Mouse (Mus musculus) kidney, adult 2 months (tissue): ENCODE data around the gene Gm21887. TPM values are rescaled to one million over a fixed set of nuclear protein-coding genes. Genes with fewer than 3 reads are reported as not detected.
"Not testable (repeated sequence)": the region's sequence is repeated elsewhere in the genome, so short reads cannot be mapped to it uniquely, and the experiment has no call there.

ENCODE experiments used
- DNase-seq: peaks from one replicate; pipeline ENCODE4 v3.0.0; 2021
- H3K27ac ChIP-seq: fragments of 200-500 bp; 2 replicates; pipeline ENCODE4 v1.5.1; 2012; ENCODE audit warnings: low read depth, low read length, control low read depth, inconsistent platforms; ENCODE audit not compliant: insufficient read depth
- H3K27me3 ChIP-seq: fragments of 200-500 bp; replicated peaks from 2 replicates; pipeline ENCODE4 v1.6.1; 2012; ENCODE audit warnings: mild to moderate bottlenecking, moderate library complexity, low read length, inconsistent platforms; ENCODE audit not compliant: control insufficient read depth, insufficient read depth
- H3K36me3 ChIP-seq: fragments of 200-500 bp; 2 replicates; pipeline ENCODE4 v1.6.1; 2012; ENCODE audit warnings: mild to moderate bottlenecking, moderate library complexity, low read length, inconsistent platforms; ENCODE audit not compliant: control insufficient read depth, insufficient read depth
- H3K4me1 ChIP-seq: fragments of 200-500 bp; 2 replicates; pipeline ENCODE4 v1.6.1; 2011; ENCODE audit warnings: low read length; ENCODE audit not compliant: control insufficient read depth, insufficient read depth
- H3K4me3 ChIP-seq: fragments of 200-500 bp; 2 replicates; pipeline ENCODE4 v1.5.1; 2011; ENCODE audit warnings: mild to moderate bottlenecking, low read depth, low read length, control low read depth; ENCODE audit not compliant: insufficient read depth
- WGBS: fragments of 180-500 bp; shearing (Covaris S2); methylation state at CpG from one replicate; pipeline ENCODE4 v1.1.7; 2018; 5-methylcytosine and 5-hydroxymethylcytosine counted together
- polyA plus RNA-seq: library from polyadenylated mRNA; depleted of rRNA; stranded (reverse); fragments of >200 nt; gene quantifications from 2 replicates; pipeline ENCODE4 v1.2.3, GENCODE M21; 2012; rRNA removed

The Gm21887 gene
- polyA plus RNA-seq, 1 experiment = 108 TPM

DNA sequence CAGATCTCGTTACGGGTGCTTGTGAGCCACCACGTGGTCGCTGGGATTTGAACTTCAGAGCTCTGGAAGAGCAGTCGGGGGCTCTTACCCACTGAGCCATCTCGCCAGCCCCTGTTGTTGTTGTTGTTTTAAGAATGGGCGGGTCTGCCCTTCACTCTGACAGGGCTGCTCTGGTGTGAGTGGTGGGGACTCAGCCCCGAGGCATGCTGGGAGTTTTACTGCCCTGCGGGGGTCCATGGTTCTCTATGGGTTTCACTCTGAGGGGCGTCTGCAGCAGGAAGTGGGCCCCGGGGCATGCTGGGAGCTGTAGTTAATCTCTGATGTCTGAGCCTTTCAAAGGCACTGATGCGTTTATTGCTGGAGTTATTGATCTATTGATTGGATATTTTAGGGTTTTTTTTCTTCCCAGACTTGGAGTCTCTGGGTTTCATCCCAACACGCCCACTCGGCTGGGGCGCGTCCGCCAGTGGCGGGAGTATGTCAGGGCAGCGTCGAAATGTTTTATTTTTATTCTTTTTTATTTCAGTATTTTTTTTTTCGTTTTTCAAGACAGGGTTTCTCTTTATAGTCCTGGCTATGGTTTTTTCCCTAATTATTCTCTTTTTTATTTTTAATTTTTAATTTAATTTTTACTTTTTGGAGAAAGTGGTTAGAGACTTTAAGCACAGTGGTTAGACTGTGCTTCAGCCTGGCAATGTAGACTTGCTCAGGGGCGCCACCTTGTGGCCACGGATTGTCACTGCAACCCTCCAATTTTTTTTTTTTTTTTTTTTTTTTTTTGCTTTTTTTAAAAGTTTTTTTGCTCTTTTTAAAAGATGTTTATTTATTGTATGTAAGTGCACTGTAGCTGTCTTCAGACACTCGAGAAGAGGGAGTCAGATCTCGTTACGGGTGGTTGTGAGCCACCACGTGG lies 8.1 kb downstream of the Gm21887 start:
- peak; percentile 75 for DNase-seq

DNA sequence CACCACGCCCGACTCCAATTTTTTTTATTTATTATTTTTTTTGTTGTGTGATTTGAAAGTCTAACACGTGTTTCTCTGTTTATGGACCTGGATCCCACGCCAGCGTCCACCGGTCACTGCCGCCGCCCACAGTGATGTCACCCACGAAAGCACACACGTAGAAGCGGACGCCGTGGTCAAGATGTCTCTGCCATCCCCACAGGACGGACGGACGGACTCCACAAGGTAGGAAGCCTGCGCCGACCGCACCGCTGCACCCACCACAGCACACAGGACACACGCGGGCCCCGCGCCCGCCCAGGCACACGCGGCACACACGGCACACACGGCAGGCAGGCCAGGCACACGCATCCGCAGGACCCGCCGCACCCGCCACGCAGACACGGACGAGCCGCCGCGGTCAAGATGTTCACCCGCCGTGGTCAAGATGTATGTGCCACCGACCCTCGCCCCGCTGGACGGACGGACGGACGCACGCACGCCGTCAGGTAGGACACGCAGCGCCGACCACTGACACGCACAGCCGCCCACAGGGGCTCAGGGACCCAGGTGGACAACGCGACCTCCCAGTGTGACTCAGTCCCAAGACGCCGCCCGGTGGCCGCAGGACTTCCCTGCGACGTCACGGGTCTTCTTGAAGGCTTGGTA lies 9.2 kb downstream of the Gm21887 start:
- H3K27ac ChIP-seq, H3K27me3 ChIP-seq, H3K4me1 ChIP-seq, H3K4me3 ChIP-seq: not testable (repeated sequence)
- H3K36me3 ChIP-seq = peaks cover 26% of the 10 kb centered on the region; the same call in 1 of the 2 replicates
- WGBS = 91% methylated on average over 66 of the region's 66 CpGs
- DNase-seq = peak; percentile 61

More for the DNA sequence above, 8.1 kb downstream of the Gm21887 start:
- H3K4me1 ChIP-seq, H3K27ac ChIP-seq, H3K4me3 ChIP-seq, H3K27me3 ChIP-seq: not testable (repeated sequence)
- WGBS = 67% methylated on average over 27 of the region's 27 CpGs
- peaks cover 26% of the 10 kb centered on the region; the same call in 1 of the 2 replicates for H3K36me3 ChIP-seq

DNA sequence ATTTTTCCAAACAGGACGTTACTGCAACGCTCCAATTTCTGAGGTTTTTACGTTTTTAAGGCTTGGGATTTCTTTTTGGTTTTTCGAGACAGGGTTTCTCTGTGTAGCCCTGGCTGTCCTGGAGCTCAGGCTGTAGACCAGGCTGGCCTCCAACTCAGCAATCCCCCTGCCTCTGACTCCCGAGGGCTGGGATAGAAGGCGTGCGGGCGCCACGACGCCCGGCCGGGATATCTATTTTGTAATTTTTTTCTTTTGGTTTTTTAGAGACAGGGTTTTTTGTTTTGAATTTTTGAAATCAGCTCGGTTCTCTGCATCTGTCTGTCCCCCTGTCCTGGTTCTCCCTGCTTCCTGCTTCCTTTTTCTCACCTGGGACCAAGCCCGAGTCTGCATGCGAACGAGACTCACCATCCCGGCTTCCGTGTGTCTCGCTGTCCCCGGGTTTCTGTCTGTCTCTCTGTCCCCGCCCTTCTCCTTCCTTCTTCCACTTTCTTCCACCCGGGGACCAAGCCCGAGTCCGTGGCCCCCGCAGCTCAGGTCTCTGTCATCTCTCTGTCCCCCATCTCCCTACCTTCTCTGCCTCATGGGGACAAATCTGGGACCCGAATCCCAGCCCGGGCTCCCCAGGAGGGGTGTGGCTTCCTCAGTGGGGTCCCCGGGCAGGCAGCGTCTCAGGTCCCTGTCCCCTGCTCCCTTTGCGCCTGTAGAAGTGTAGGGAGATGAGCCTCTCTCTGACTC lies 9.9 kb downstream of the Gm21887 start:
- peaks cover 26% of the 10 kb centered on the region; the same call in 1 of the 2 replicates for H3K36me3 ChIP-seq
- DNase-seq = peak; percentile 34
- not testable (repeated sequence) for H3K27me3 ChIP-seq, H3K27ac ChIP-seq, H3K4me1 ChIP-seq, H3K4me3 ChIP-seq
- 89% methylated on average over 30 of the region's 30 CpGs for WGBS

DNA sequence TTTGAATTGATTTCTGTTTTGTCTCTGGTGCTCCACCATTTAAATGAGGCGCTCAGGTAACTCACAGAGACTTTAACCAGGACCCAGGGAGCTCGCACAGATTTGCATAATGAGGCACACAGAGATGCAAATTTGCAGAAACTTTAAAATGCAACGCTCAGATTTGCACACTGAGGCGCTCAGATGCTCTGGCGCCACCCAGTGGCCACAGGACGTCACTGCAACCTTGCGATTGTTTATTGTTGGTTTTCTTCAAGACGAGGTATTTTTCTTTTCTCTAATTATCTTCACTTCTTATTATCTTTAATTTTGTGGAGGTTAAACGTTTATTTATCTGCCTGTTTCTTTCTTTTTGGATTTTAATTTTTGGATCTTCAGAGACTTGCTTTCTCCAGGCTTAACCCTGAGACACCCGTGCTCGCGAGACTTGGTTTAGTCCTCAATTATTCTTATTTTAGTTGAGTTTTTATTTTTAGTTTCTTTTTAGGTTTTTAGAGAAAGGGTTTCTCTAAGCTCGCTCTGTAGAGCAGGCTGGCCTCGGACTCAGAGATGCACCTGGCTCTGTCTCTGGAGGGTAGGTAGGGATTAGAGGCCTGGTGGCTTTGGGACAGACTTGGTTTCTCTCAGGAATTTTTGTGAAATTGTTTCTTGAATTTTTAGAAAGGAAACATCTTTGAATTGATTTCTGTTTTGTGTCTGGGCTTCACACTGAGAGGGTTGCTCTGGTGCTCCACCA lies 10.7 kb downstream of the Gm21887 start:
- peaks cover 26% of the 10 kb centered on the region; the same call in 1 of the 2 replicates for H3K36me3 ChIP-seq
- H3K27ac ChIP-seq, H3K4me3 ChIP-seq, H3K4me1 ChIP-seq, H3K27me3 ChIP-seq: not testable (repeated sequence)
- 69% methylated on average over 14 of the region's 14 CpGs for WGBS
- peak; percentile 98 for DNase-seq

DNA sequence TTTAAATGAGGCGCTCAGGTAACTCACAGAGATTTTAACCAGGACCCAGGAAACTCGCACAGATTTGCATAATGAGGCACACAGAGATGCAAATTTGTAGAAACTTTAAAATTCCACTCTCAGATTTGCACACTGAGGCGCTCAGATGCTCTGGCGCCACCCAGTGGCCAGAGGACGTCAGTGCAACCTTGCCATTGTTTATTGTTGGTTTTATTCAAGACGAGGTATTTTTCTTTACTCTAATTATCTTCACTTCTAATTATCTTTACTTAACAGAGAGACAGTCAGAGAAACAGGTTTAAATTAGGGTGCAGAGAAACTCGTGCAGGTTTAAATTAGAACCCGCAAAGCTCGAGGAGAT lies 11.2 kb downstream of the Gm21887 start:
- H3K4me3 ChIP-seq, H3K27ac ChIP-seq: not testable (repeated sequence)
- peak; percentile 84 for DNase-seq

DNA sequence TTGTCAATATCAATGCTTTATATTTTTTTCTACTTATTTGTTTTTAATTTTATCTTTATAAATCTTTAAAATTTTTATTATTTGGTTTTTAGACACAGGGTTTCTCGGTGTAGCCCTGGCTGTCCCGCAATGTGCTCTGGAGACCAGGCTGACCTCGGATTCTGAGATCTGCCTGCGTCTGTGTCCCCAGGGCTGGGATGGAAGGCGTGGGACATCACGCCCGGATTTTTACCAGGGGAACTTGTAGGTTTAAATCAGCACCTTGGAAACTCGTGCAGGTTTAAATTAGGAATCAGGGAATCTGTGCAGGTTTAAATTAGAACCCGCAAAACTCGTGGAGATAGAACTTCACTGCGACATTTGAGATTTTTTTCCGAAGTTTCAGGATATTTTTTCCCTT lies 11.7 kb downstream of the Gm21887 start:
- H3K36me3 ChIP-seq = peaks cover 26% of the 10 kb centered on the region; the same call in 1 of the 2 replicates
- H3K4me1 ChIP-seq, H3K27me3 ChIP-seq, H3K27ac ChIP-seq, H3K4me3 ChIP-seq: not testable (repeated sequence)
- WGBS = 82% methylated on average over 12 of the region's 12 CpGs
- DNase-seq = peak; percentile 37

More for the DNA sequence above, 11.2 kb downstream of the Gm21887 start:
- 63% methylated on average over 9 of the region's 9 CpGs for WGBS
- not testable (repeated sequence) for H3K4me1 ChIP-seq, H3K27me3 ChIP-seq
- H3K36me3 ChIP-seq = peaks cover 26% of the 10 kb centered on the region; the same call in 1 of the 2 replicates

DNA sequence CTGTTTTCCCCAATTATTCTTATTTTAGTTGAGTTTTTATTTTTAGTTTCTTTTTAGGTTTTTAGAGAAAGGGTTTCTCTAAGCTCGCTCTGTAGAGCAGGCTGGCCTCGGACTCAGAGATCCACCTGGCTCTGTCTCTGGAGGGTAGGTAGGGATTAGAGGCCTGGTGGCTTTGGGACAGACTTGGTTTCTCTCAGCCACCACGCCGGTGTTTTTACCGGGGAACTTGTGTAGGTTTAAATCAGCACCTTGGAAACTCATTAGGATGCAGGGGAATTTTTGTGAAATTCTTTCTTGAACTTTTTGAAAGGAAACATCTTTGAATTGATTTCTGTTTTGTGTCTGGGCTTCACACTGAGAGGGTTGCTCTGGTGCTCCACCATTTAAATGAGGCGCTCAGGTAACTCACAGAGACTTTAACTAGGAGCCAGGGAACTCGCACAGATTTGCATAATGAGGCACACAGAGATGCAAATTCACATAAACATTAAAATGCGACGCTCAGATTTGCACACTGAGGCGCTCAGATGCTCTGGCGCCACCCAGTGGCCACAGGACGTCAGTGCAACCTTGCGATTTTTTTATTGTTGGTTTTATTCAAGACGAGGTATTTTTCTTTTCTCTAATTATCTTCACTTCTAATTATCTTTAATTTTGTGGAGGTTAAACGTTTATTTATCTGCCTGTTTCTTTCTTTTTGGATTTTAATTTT lies 12.4 kb downstream of the Gm21887 start:
- not testable (repeated sequence) for H3K27me3 ChIP-seq, H3K4me3 ChIP-seq, H3K4me1 ChIP-seq, H3K27ac ChIP-seq
- DNase-seq = peak; percentile 84
- WGBS = 62% methylated on average over 15 of the region's 15 CpGs
- H3K36me3 ChIP-seq = peaks cover 26% of the 10 kb centered on the region; the same call in 1 of the 2 replicates

Other genes starting within 250 kb of the Gm21887 start
- gene 4933400A11Rik, start 230.0 kb upstream of the Gm21887 start, polyA plus RNA-seq = not detected in 2 replicates